Mouse (Mus musculus) CH12.LX (cell line): ENCODE data around the gene Kcnh4.

Source experiments
- POLR2A ChIP-seq: IDR thresholded peaks from 2 replicates; pipeline ENCODE4 v1.6.1; 2011; ENCODE audit warnings: low read depth, mild to moderate bottlenecking, improper control_type of control experiment, low read length
- ZMIZ1 ChIP-seq: IDR thresholded peaks from 2 replicates; pipeline ENCODE4 v1.6.1; 2012; ENCODE audit warnings: low read depth, mild to moderate bottlenecking, inconsistent platforms, low read length, improper control_type of control experiment

- TF ChIP-seq ZMIZ1 (no peak), POLR2A (no peak)
Observed at GRCm38 (mm10) chr11:100714948-100715347, 44.8 kb downstream of the Kcnh4 start.
